Mouse (Mus musculus) splenic B cell, adult 2 months (primary cell): ENCODE data around the gene Rps19bp1.
A peak's percentile ranks its signal among the peaks of the same experiment; 100 is the strongest.

ENCODE experiments used
- DNase-seq: peaks from one replicate; pipeline ENCODE4 v3.0.0-alpha.2; 2011; ENCODE audit warnings: low read depth, low spot score
- H3K27me3 ChIP-seq: 2 replicates; pipeline ENCODE4 v1.6.1; 2012; ENCODE audit warnings: mild to moderate bottlenecking, low read length, moderate library complexity, mixed read lengths; ENCODE audit not compliant: control insufficient read depth, poor library complexity, insufficient read depth, severe bottlenecking
- H3K36me3 ChIP-seq: 2 replicates; pipeline ENCODE4 v1.6.1; 2012; ENCODE audit warnings: mild to moderate bottlenecking, low read length, moderate library complexity, mixed read lengths; ENCODE audit not compliant: control insufficient read depth, poor library complexity, insufficient read depth, severe bottlenecking

The Rps19bp1 gene

GRCm38 (mm10) chr15:80249672-80250071, 14.4 kb downstream of the Rps19bp1 start:
- H3K27me3 ChIP-seq = no peaks in the 10 kb centered on the region
- no peak for DNase-seq
- H3K36me3 ChIP-seq = peaks cover 28% of the 10 kb centered on the region

GRCm38 (mm10) chr15:80248596-80248995, 15.5 kb downstream of the Rps19bp1 start:
- H3K36me3 ChIP-seq = peaks cover 30% of the 10 kb centered on the region
- DNase-seq = no peak
- H3K27me3 ChIP-seq = no peaks in the 10 kb centered on the region

DNA sequence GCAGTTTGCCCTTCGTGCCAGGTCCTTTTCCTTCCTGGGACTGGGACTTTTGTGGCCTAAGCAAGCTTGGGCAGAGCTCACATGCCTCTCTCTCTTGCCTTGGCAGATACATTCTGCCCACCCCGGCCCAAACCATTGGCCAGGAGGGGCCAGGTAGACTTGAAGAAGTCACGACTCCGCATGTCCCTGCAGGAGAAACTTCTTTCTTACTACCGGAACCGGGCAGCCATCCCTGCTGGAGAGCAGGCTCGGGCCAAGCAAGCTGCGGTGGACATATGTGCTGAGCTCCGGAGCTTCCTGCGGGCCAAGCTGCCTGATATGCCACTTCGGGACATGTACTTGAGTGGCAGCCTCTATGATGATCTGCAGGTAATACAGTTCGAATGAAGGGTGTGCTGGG, 16.0 kb downstream of the Rps19bp1 start:
- Histone ChIP-seq H3K36me3 (peaks cover 30% of the 10 kb centered on the region), H3K27me3 (no peaks in the 10 kb centered on the region)
- no peak for DNase-seq

DNA sequence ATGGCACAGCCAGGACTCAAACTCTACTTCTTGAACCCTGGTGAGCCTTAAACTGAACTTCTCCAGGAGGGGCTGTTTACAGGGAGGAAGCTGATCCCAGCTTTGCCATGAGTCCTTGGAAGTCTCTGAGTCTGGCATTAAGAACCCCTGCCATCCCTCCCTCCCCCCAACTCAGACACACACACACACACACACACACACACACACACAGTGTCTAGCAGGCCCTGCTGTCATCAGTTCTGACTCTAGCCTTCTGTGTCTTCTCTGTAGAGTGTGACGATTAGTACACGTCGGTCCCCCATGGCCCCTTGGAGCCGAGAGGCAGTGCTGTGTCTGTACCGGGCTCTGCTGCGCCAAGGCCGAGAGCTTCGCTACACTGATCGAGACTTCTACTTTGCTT, 28.6 kb downstream of the Rps19bp1 start, which contains the start of gene AC140267.1:
TSS of gene AC140267.1 (plus strand) at position 301 of the 400 bp plus-strand sequence.
- H3K27me3 ChIP-seq = no peaks in the 10 kb centered on the region
- H3K36me3 ChIP-seq = peaks cover 9% of the 10 kb centered on the region
- no peak for DNase-seq

DNA sequence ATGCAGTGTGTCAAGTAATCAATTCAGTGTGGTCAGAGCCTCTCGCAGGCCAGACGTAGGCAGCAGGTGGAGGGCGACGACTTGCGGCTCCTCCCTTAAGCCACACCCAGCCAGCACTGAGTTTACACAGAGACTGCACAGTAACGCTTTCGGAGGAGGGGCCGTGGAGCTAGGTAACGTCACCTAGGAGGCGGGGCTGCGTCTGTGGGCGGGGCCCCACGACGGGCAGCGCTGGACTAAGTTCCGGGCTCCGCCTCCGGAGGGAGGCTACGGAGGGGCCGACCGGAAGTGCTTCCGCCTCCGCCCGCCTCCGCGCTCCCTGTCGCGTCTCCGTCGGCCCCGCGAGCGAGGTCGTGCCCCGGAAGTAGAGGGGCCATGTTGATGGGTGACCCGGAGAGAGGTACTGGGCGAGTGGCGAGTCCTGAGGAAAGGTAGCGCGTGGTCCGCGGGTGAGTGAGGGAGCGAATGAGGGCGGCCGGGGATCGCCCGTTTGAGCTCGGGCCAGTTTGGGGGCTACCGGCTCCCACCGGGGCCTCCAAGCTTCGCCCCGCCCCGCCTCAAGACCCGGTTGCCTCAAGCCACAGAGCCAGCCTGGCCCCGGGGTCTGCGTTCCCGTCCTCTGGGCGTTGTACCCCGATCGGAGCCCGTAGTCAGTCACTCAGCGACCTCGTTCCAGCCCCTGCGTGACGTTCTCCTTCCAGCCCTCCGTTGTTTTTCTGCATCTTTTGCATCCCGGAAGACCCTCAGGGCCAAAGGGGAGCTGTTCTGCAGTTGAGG, 30.2 kb downstream of the Rps19bp1 start, which contains the start of gene Mief1:
TSS of gene Mief1 (plus strand) at position 286 of the 777 bp plus-strand sequence.
- peaks cover 9% of the 10 kb centered on the region for H3K36me3 ChIP-seq
- no peaks in the 10 kb centered on the region for H3K27me3 ChIP-seq
- peak; percentile 99 for DNase-seq

DNA sequence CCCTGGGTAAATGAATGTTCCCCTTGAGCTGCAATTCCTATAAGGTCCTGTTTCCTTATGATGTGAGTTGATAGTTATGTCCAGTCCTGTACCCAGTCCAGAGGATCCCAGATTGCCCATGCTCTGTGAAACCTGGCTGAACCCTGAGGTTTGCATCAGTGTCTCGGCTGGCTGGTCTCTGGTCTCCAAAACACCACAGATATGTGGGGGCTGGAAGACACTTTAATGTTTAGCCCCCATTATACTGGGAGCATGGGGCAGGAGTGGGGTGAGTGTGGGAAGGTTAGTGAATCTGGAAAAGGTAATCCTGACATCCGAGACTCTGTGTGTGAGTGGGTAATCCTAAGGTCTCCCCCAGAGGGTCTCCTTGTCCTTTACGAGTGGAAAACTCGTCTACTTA, 31.1 kb downstream of the Rps19bp1 start:
- DNase-seq = no peak
- Histone ChIP-seq H3K27me3 (no peaks in the 10 kb centered on the region), H3K36me3 (peaks cover 5% of the 10 kb centered on the region)

GRCm38 (mm10) chr15:80232331-80232730, 31.8 kb downstream of the Rps19bp1 start:
- peaks cover 5% of the 10 kb centered on the region for H3K36me3 ChIP-seq
- no peak for DNase-seq
- no peaks in the 10 kb centered on the region for H3K27me3 ChIP-seq

DNA sequence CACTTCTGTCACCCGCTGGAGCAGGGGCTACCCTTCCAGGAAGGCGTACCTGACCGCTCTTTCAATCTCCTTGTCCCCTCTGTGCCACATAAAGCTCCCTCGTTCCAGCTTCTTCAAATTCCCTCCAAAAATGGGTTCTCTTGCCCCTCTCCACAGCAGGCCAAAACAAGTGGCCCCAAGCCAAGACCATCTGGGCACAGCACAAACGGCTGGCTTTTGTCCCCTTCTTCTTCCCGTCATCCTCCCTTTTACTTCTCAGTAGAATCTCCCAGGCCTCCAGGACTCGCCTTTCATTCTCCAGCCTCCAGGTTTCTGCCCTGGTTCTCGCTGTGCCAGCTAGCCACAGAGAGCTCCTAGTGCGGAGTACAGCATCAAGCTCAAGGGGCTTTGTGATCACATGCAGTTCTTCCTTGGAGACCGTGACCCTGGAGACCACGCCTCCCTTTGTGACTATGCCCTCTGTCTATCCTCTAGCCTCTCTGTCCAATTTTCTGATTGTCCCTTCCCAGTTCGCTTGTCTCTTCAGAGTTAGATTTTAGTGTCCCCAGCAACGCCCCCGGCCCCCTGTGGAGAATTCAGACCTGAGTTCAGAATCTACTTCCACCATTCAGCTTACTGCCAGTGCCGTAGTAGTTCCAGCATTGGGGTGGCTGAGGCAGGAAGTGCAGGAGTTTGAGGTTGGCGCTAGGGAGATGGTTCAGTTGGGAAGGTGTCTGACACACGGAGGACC, 35.9 kb downstream of the Rps19bp1 start:
- Histone ChIP-seq H3K36me3 (no peaks in the 10 kb centered on the region), H3K27me3 (no peaks in the 10 kb centered on the region)
- no peak for DNase-seq

DNA sequence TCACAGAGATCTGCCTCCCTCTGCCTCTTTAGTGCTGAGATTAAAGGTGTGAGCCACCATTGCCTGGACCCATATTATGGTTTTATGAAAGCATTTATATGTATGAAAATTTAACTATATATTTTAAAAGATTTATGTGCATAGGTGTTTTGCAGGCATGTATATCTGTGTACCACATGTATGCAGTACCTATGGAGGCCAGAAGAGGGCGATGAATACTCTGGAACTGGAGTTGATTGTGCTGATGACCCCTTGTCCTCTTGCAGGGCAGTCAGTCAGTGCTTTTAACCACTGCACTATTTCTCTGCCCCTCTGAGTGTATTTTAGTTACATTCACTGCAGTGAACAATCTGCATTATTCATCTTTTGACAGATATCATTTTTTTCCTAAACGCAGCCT, 38.3 kb downstream of the Rps19bp1 start:
- no peaks in the 10 kb centered on the region for H3K27me3 ChIP-seq
- DNase-seq = peak; percentile 83
- no peaks in the 10 kb centered on the region for H3K36me3 ChIP-seq

GRCm38 (mm10) chr15:80225208-80225607, 38.9 kb downstream of the Rps19bp1 start:
- peak; percentile 81 for DNase-seq
- no peaks in the 10 kb centered on the region for H3K27me3 ChIP-seq

GRCm38 (mm10) chr15:80223751-80224150, 40.4 kb downstream of the Rps19bp1 start:
- Histone ChIP-seq H3K27me3 (no peaks in the 10 kb centered on the region), H3K36me3 (no peaks in the 10 kb centered on the region)
- DNase-seq = no peak

More at GRCm38 (mm10) chr15:80225208-80225607, 38.9 kb downstream of the Rps19bp1 start:
- H3K36me3 ChIP-seq = no peaks in the 10 kb centered on the region

DNA sequence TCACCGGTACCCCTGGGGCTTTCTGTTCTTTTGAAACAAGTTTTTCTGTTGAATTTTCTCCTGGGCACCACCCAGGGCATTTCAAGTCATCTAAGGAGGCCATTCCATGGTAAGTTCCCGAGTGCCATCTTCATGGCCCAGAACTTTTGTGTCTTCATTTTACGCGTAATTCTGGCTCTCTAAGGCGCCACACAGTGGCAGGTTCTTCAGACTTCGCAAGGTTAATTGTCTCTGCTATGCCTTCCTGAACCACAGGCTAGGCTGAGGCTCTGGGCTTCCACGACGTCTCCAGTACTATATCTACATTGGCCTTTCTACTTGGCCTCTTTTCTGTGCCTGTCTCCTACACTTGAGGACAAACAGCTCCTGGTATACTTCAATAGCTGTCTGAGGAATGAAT, 43.1 kb downstream of the Rps19bp1 start:
- DNase-seq = no peak
- Histone ChIP-seq H3K27me3 (no peaks in the 10 kb centered on the region), H3K36me3 (no peaks in the 10 kb centered on the region)

DNA sequence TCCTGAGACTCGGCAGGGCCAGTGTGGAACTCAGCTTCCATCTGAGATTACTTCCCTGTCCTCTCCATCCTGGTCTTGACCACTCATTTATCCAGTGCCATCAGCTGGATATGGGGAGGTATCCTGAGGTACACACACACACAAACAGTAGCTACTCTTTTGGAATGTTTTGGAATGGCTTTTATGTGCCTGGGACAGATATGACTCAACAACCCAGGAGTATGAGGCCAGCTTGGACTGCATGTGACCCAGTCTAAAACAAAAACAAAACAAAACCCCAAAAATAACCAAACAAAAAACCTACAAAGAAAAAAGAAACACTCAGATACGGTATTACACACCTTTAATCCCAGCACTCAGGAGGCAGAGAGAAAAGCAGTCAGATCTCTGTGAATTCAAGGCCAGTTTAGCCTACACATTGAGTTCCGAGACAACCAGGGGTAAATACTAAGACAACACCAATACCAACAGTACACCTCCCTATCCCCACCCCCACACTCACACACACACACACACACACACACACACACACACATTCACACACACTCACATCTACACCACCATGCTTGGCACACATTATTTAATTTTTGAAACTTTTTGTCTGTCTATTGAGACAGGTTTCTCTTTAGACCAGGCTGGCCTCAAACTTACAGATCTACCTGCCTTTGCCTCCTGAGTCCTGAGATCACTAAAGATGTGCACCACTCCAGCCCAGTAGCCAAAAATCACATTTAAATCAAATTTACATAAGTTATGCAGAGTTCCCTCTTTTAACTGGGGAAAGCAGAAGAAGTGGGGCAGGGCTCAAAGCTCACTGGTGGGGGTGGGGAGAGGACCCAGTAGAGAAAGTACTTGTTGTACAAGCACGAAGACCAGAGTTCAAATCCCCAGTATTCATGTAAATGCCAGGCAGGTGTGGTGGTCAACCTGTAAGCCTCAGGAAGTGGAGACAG, 44.1 kb downstream of the Rps19bp1 start:
- peak; percentile 34 for DNase-seq
- Histone ChIP-seq H3K27me3 (no peaks in the 10 kb centered on the region), H3K36me3 (no peaks in the 10 kb centered on the region)

- Histone ChIP-seq H3K27me3 (no peaks in the 10 kb centered on the region), H3K36me3 (no peaks in the 10 kb centered on the region)
- peak; percentile 66 for DNase-seq
Measured at GRCm38 (mm10) chr15:80219211-80219610, 44.9 kb downstream of the Rps19bp1 start.
